Mouse (Mus musculus) lung, embryonic 16.5 days (tissue): ENCODE measurements around the gene Fgfr2. TPM values are rescaled to one million over a fixed set of nuclear protein-coding genes. Genes with fewer than 3 reads are reported as not detected.
A peak's percentile ranks its signal among the peaks of the same experiment; 100 is the strongest.

Experiments used
- ATAC-seq: fragments of 200-750 bp; cut with Nextera tagmentation; 2 replicates; pipeline ENCODE4 v1.8.0; 2017; ENCODE audit warnings: low read depth, mild to moderate bottlenecking, moderate library complexity
- H3K27ac ChIP-seq: fragments of 300-500 bp; sonication (generic); 2 replicates; pipeline ENCODE4 v1.5.1; 2014; ENCODE audit warnings: mild to moderate bottlenecking, control low read depth, low read length
- H3K27me3 ChIP-seq: fragments of 300-500 bp; sonication (generic); 2 replicates; pipeline ENCODE4 v1.6.1; 2014; ENCODE audit warnings: low read depth, low read length, mixed read lengths; ENCODE audit not compliant: control insufficient read depth, insufficient read depth
- H3K36me3 ChIP-seq: fragments of 300-500 bp; sonication (generic); 2 replicates; pipeline ENCODE4 v1.6.1; 2014; ENCODE audit warnings: low read length; ENCODE audit not compliant: control insufficient read depth, insufficient read depth
- H3K4me1 ChIP-seq: fragments of 300-500 bp; sonication (generic); replicated peaks from 2 replicates; pipeline ENCODE4 v1.6.1; 2014; ENCODE audit warnings: low read length, mixed read lengths; ENCODE audit not compliant: control insufficient read depth, insufficient read depth
- H3K4me2 ChIP-seq: fragments of 300-500 bp; sonication (generic); 2 replicates; pipeline ENCODE4 v1.6.1; 2014; ENCODE audit warnings: low read depth, low read length, control low read depth
- H3K4me3 ChIP-seq: fragments of 300-500 bp; sonication (generic); 2 replicates; pipeline ENCODE4 v1.5.1; 2014; ENCODE audit warnings: mild to moderate bottlenecking, low read length, control low read depth
- H3K9ac ChIP-seq: fragments of 300-500 bp; sonication (generic); 2 replicates; pipeline ENCODE4 v1.6.1; 2014; ENCODE audit warnings: low read length, control low read depth
- H3K9me3 ChIP-seq: fragments of 300-500 bp; sonication (generic); 2 replicates; pipeline ENCODE4 v1.6.1; 2016; ENCODE audit warnings: low read length; ENCODE audit not compliant: control insufficient read depth
- WGBS: fragments of 180-500 bp; shearing (Covaris S2); extraction: QIAGEN DNeasy Blood & Tissue Kit; methylation state at CpG from one replicate; pipeline ENCODE4 v1.1.7; 2014; 5-methylcytosine and 5-hydroxymethylcytosine counted together
- polyA plus RNA-seq: library from polyadenylated mRNA; unstranded; fragments of >200 nt; fragmentation: Nextera tagmentation; extraction: Ambion mirVana; gene quantifications from 2 replicates; pipeline ENCODE4 v1.2.1, GENCODE M21; 2015

Gene Fgfr2
- polyA plus RNA-seq, 1 experiment from 2014 or later: 175 TPM

- peaks cover 13% of the 10 kb centered on the region for H3K4me1 ChIP-seq
- peak overlapping the region; percentile 47 for H3K27ac ChIP-seq
- peaks cover 7% of the 10 kb centered on the region for H3K36me3 ChIP-seq
- H3K4me3 ChIP-seq: no peak overlapping the region
- peak; percentile 60 for ATAC-seq
- no peak overlapping the region for H3K4me2 ChIP-seq
- 54% methylated on average over 7 of the region's 7 CpGs for WGBS
- H3K9ac ChIP-seq: no peak overlapping the region
- no peaks in the 10 kb centered on the region for H3K9me3 ChIP-seq
- no peaks in the 10 kb centered on the region for H3K27me3 ChIP-seq
Measured at GRCm38 (mm10) chr7:130756343-130756835, 2366.8 kb downstream of the Fgfr2 start.

DNA sequence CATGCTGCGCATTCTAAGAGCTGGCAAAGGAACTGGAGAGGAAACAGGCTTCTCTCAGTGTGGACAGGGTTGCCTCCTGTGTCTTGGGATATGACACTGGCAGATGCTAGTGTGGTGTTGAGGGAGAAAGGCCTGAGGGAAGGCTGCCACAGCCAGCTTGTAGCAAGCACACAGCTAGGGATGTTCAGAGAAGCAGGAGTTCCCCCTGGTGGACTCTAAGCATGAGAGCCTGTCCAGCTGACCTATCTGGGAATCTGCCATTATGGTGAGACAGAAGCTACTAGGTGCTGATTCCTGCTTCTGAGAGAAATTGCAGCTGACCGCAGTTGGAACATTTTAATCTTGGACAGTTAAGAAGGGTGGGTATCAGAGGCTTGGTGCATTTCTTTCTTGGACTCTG, 2368.4 kb downstream of the Fgfr2 start:
- Histone ChIP-seq H3K4me1 (peaks cover 13% of the 10 kb centered on the region), H3K4me2 (no peak overlapping the region), H3K9ac (no peak overlapping the region), H3K9me3 (no peaks in the 10 kb centered on the region), H3K36me3 (peaks cover 5% of the 10 kb centered on the region), H3K4me3 (no peak overlapping the region), H3K27me3 (no peaks in the 10 kb centered on the region), H3K27ac (no peak overlapping the region)
- 94% methylated on average over 2 of the region's 2 CpGs for WGBS
- ATAC-seq: no peak

DNA sequence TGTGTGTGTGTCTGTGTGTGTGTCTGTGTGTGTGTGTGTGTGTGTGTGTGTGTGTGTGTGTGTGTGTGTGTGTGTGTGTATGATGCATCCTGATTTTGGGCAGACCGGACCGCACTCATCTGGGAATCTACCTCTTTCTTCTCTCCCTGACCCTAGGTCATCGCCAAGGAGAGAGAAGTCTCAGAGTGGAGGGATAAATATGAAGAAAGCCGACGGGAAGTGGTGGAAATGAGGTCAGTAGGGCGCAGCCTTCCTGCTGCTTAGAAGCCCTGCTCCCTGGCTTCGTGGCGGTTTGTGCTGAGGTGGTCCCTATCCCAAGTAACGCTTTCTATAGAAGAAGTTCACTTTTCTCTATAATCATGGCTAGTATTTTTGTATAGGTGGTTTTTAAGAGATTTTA, 2371.5 kb downstream of the Fgfr2 start:
- 70% methylated on average over 9 of the region's 9 CpGs for WGBS
- ATAC-seq: no peak

DNA sequence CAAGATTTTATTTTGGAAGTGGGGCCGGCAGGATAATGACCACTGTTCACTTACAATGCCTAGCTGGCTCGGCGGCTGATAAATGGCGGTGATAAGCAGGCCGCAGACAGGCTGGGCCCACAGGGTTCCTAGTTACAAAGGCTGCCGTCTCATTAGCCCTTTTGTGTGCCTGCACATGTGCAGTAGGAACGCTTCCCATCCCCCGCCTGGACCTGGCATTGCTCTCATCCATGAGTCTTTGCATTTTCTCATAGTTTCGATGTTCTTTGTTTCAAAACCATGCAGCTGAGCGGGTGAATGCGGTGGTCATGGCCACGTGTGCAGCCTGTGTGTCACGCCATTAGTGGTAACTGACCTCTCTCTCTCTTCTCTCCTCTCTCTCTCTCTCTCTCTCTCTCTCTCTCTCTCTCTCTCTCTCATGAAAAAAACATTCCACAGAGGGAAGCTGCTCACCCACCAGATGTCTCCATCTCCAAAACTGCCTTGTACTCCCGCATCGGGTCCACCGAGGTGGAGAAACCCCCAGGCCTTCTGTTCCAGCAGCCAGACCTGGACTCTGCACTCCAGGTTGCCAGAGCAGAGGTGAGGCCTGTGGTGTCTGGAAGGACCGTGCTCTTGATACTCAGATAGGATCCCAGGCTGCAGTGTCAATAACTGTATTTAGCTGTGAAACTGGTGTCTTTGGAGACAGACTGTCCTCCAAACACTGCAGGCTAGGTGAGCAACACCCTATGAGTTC, 2372.2 kb downstream of the Fgfr2 start:
- no peak for ATAC-seq
- Histone ChIP-seq H3K4me3 (no peak overlapping the region), H3K4me1 (peaks cover 2% of the 10 kb centered on the region; the same call in 1 of the 2 replicates), H3K27ac (no peak overlapping the region), H3K9ac (no peak overlapping the region), H3K27me3 (no peaks in the 10 kb centered on the region), H3K36me3 (peaks cover 4% of the 10 kb centered on the region), H3K4me2 (no peak overlapping the region), H3K9me3 (no peaks in the 10 kb centered on the region)
- WGBS: 62% methylated on average over 17 of the region's 17 CpGs

More for the DNA sequence above, 2371.5 kb downstream of the Fgfr2 start:
- H3K4me3 ChIP-seq: no peak overlapping the region
- H3K9ac ChIP-seq: no peak overlapping the region
- no peak overlapping the region for H3K4me2 ChIP-seq
- no peak overlapping the region for H3K27ac ChIP-seq
- H3K4me1 ChIP-seq: peaks cover 7% of the 10 kb centered on the region
- H3K36me3 ChIP-seq: peaks cover 4% of the 10 kb centered on the region
- H3K9me3 ChIP-seq: no peaks in the 10 kb centered on the region
- no peaks in the 10 kb centered on the region for H3K27me3 ChIP-seq

- no peaks in the 10 kb centered on the region for H3K9me3 ChIP-seq
- H3K9ac ChIP-seq: no peak overlapping the region
- 92% methylated on average over 4 of the region's 4 CpGs for WGBS
- ATAC-seq: no peak
- H3K4me3 ChIP-seq: no peak overlapping the region
- H3K36me3 ChIP-seq: peaks cover 7% of the 10 kb centered on the region
- no peak overlapping the region for H3K4me2 ChIP-seq
- H3K27me3 ChIP-seq: no peaks in the 10 kb centered on the region
- H3K4me1 ChIP-seq: no peaks in the 10 kb centered on the region; the same call in 1 of the 2 replicates
- no peak overlapping the region for H3K27ac ChIP-seq
Measured at GRCm38 (mm10) chr7:130749165-130749564, 2374.0 kb downstream of the Fgfr2 start.

DNA sequence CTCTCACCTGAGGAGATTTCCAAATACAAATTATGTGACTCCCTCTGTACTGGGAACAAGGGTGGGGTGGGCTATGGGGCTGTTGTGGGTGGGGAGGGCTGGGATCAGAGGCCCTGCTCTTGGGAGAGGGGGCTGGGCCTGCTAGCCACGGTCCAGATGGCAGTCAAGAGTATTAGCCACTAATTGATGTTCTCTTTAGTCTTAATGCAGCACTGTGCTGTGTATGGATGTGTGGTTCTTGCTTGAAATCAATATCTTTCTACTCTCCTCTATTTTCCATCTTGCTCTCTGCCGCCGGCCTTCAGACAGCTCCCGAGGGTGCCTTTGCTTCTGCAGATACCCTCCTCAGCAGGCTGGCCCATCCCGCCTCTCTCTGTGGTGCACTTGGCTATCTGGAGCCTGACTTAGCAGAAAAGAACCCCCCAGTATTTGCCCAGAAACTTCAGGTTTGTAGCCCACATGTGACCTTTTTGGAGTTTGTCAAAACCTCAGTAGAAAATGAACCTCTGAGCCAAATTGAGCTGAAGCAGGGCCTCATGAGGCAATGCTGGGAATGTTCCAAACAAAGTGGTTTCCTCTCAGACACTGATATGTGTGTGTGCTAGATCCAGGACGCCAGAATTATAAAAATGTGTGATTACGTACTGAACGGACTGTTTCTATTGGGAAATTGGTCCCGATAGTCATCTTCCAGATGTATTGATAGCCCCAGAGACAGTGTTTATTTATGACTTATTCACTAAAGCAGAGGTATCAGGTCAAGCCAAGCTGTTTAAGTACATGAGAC, 2379.7 kb downstream of the Fgfr2 start:
- Histone ChIP-seq H3K36me3 (peaks cover 19% of the 10 kb centered on the region), H3K4me3 (no peak overlapping the region), H3K27me3 (no peaks in the 10 kb centered on the region), H3K4me2 (no peak overlapping the region), H3K9me3 (no peaks in the 10 kb centered on the region), H3K9ac (no peak overlapping the region), H3K4me1 (no peaks in the 10 kb centered on the region; the same call in 1 of the 2 replicates), H3K27ac (no peak overlapping the region)
- no peak for ATAC-seq
- 84% methylated on average over 9 of the region's 9 CpGs for WGBS

DNA sequence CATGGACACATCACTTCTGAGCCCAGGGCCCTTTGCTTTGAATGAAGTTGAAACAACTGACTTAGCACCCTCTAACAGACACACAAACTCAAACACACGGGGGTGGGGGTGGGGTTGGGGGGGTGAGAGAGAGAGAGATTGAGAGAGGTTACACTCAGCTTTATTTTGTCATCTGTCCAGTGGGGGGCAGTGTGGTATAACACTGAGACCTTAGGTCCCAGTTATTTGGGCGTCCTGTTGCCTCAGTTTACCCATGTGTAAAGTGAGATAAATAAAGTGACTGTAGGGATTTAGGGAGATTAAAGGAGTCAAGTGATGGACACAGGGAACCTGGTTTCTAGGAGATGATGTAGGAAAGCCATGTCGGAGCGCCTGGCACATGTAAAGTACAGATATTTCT, 2382.1 kb downstream of the Fgfr2 start:
- Histone ChIP-seq H3K36me3 (peaks cover 25% of the 10 kb centered on the region), H3K4me1 (no peaks in the 10 kb centered on the region; the same call in 1 of the 2 replicates)

DNA sequence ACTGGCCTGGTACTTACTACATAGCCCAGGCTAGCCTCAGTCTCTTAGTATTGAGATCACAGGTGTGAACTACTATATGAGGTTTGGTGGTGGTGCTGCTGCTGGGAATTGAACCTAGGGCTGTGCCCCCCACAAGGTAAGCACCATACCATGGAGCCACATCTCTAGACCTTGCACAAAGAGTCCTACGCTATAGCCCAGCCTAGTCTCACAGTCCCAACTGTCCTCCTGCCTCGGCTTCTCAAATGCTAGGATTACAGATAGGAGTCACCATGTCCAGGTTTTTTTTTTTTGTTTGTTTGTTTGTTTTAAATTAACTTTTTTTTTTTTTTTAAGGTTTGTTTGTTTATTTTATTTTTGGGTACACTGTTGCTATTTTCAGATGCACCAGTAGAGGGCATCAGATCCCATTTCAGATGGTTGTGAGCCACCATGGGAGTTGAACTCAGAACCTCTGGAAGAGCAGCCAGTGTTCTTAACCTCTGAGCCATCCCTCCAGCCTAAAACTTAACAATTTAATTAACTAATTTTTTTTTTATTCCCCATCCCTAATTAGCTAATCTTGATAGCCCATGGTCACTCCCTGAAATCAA, 2388.9 kb downstream of the Fgfr2 start:
- peaks cover 2% of the 10 kb centered on the region; the same call in 1 of the 2 replicates for H3K4me1 ChIP-seq
- no peak overlapping the region for H3K4me3 ChIP-seq
- no peak overlapping the region for H3K4me2 ChIP-seq
- no peaks in the 10 kb centered on the region for H3K9me3 ChIP-seq
- H3K36me3 ChIP-seq: peaks cover 8% of the 10 kb centered on the region; the same call in 1 of the 2 replicates
- no peak overlapping the region for H3K9ac ChIP-seq
- no peak for ATAC-seq
- 91% methylated on average over 2 of the region's 2 CpGs for WGBS
- no peaks in the 10 kb centered on the region for H3K27me3 ChIP-seq
- H3K27ac ChIP-seq: no peak overlapping the region

More for the DNA sequence above, 2382.1 kb downstream of the Fgfr2 start:
- no peak overlapping the region for H3K27ac ChIP-seq
- H3K9ac ChIP-seq: no peak overlapping the region
- ATAC-seq: no peak
- no peak overlapping the region for H3K4me3 ChIP-seq
- no peaks in the 10 kb centered on the region for H3K9me3 ChIP-seq
- H3K27me3 ChIP-seq: no peaks in the 10 kb centered on the region
- H3K4me2 ChIP-seq: no peak overlapping the region
- 75% methylated on average over 4 of the region's 4 CpGs for WGBS

- no peaks in the 10 kb centered on the region for H3K9me3 ChIP-seq
- WGBS: 93% methylated on average over 8 of the region's 8 CpGs
- H3K36me3 ChIP-seq: peaks cover 8% of the 10 kb centered on the region
- no peaks in the 10 kb centered on the region for H3K27me3 ChIP-seq
- H3K27ac ChIP-seq: no peak overlapping the region
- no peak for ATAC-seq
- peaks cover 2% of the 10 kb centered on the region; the same call in 1 of the 2 replicates for H3K4me1 ChIP-seq
- H3K4me2 ChIP-seq: no peak overlapping the region
- no peak overlapping the region for H3K4me3 ChIP-seq
- no peak overlapping the region for H3K9ac ChIP-seq
Measured at GRCm38 (mm10) chr7:130733423-130733822, 2389.7 kb downstream of the Fgfr2 start.
